Mouse (Mus musculus) gastrocnemius, adult 2 months (tissue): ENCODE measurements around the gene Itgav. TPM values are rescaled to one million over a fixed set of nuclear protein-coding genes. Genes with fewer than 3 reads are reported as not detected.
A peak's percentile ranks its signal among the peaks of the same experiment; 100 is the strongest.

ENCODE experiments used
- DNase-seq: peaks from one replicate; pipeline ENCODE4 v3.0.0; 2022
- H3K27ac ChIP-seq: fragments of 200-600 bp; 2 replicates; pipeline ENCODE4 v1.8.1; 2022; ENCODE audit warnings: mild to moderate bottlenecking
- H3K4me3 ChIP-seq: fragments of 200-600 bp; 2 replicates; pipeline ENCODE4 v1.8.1; 2022; ENCODE audit warnings: mild to moderate bottlenecking, moderate library complexity
- CTCF ChIP-seq: fragments of 200-600 bp; IDR thresholded peaks from 2 replicates; pipeline ENCODE4 v1.8.1; 2022; ENCODE audit warnings: antibody characterized with exemption, mild to moderate bottlenecking, moderate library complexity
- intact Hi-C: fragments of 180-260 bp; cut with DNase I; formaldehyde crosslinking; loops from one replicate; pipeline ENCODE4 v1.15.1; 2025
- total RNA-seq, 2 experiments: library from RNA; stranded (reverse); gene quantifications; 2 replicates each; pipeline ENCODE4 v1.2.3; 2021

The Itgav gene
- total RNA-seq, 2 experiments from 2014 or later: 33.2 to 43.9 TPM

DNA sequence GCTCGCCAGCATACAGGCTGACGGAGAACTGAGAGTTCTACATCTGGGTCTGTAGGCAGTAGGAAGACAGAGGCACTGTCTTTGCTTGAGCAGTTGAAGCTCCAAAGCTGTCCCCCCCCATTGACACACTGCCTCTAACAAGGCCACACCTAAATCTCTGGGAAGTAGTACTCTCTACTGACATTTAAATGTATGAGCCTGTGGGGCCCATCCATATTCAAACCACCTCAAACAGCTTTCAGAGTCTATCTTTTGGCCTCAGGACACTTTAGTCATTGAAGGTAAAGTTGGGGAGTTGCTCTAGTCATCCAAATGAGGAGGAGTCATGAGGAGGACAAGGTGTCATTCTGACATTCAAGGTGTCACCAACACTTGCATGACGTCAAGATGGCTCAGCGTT lies 5.9 kb upstream of the Itgav start:
- intact Hi-C loops: no loop called here
- TF ChIP-seq CTCF: no peak
- DNase-seq: no peak
- Histone ChIP-seq H3K27ac (no peak overlapping the region), H3K4me3 (no peak overlapping the region)

- no peak for DNase-seq
- H3K4me3 ChIP-seq: no peak overlapping the region
- intact Hi-C loops: loop anchor here (2.0 to 5.0 kb wide), 2 partner anchors 15 to 74 kb away; no protein-coding TSS in a partner anchor
- no peak for TF ChIP-seq CTCF
- H3K27ac ChIP-seq: no peak overlapping the region
These were observed 2.6 kb upstream of the Itgav start for GRCm38 (mm10) chr2:83721635-83722034.

GRCm38 (mm10) chr2:83722936-83723335 lies 1.3 kb upstream of the Itgav start:
- peak overlapping the region; percentile 72; the same call in 1 of the 2 replicates for H3K4me3 ChIP-seq
- DNase-seq: no peak
- no peak for TF ChIP-seq CTCF
- H3K27ac ChIP-seq: peak overlapping the region; percentile 95
- intact Hi-C loops: loop anchor here (2.0 to 5.0 kb wide), 2 partner anchors 16 to 76 kb away; no protein-coding TSS in a partner anchor

GRCm38 (mm10) chr2:83723346-83723745 lies 851 bp upstream of the Itgav start:
- peak overlapping the region; percentile 72 for H3K4me3 ChIP-seq
- DNase-seq: no peak
- intact Hi-C loops: loop anchor here (2.0 to 5.0 kb wide), 2 partner anchors 17 to 76 kb away; no protein-coding TSS in a partner anchor
- TF ChIP-seq CTCF: no peak
- peak overlapping the region; percentile 95 for H3K27ac ChIP-seq

DNA sequence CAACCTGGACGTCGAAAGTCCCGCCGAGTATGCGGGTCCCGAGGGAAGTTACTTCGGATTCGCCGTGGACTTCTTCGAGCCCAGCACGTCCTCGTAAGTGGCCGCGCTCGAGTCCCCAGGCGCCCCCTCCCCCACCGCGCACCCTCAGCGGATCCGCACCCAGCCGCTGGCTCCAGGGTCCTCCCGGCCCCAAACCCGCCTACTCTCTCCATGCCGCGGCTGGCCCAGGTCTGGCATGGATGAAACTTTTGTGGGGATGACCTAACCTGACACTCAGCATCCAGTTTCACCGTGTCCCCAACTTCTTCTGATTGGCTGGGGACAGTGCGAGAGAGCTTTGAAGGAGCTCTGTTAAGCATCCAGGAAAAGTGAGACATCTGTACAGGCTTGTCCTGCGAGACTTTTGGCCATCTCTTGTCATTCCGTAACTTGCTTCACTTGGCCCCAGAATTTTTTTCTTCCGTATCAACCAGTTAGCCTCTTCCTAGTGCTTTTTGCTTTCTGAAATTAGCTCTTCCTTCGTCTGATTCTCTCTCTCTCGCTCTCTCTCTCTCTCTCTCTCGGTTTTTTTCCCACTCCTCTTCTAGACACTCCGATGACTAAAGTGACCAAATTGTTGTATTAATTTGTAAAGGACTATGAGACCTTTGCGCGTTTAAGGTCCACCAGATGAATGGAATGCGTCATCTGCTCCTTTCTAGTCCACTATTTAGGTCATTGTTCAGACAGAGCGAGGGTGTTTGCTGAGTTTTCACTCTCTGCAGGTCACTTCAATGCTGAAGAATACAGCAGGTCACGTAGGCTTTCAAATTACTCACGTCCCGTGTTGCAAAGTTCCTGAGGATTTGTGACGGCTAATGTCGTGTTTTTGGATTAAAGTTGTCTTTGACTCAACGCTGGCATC lies 882 bp downstream of the Itgav start:
- peak; percentile 79 for DNase-seq
- TF ChIP-seq CTCF: no peak
- intact Hi-C loops: loop anchor here (1.0 to 5.0 kb wide), 3 partner anchors 23 to 78 kb away; no protein-coding TSS in a partner anchor
- H3K4me3 ChIP-seq: peak overlapping the region; percentile 72
- H3K27ac ChIP-seq: peak overlapping the region; percentile 95

- intact Hi-C loops: no loop called here
- Histone ChIP-seq H3K4me3 (peak overlapping the region; percentile 72), H3K27ac (peak overlapping the region; percentile 95)
- TF ChIP-seq CTCF: no peak
- no peak for DNase-seq
These were observed 1.6 kb downstream of the Itgav start for GRCm38 (mm10) chr2:83725796-83726195.

- intact Hi-C loops: no loop called here
- no peak for TF ChIP-seq CTCF
- peak overlapping the region; percentile 58 for H3K27ac ChIP-seq
- DNase-seq: no peak
- H3K4me3 ChIP-seq: no peak overlapping the region
These were observed 4.1 kb downstream of the Itgav start for GRCm38 (mm10) chr2:83728238-83728682.

GRCm38 (mm10) chr2:83729339-83729738 lies 5.1 kb downstream of the Itgav start:
- Histone ChIP-seq H3K27ac (peak overlapping the region; percentile 58), H3K4me3 (peak overlapping the region; percentile 40)
- intact Hi-C loops: no loop called here
- peak; percentile 89 for DNase-seq
- no peak for TF ChIP-seq CTCF

GRCm38 (mm10) chr2:83732896-83733295 lies 8.7 kb downstream of the Itgav start:
- no peak overlapping the region for H3K4me3 ChIP-seq
- no peak overlapping the region for H3K27ac ChIP-seq
- intact Hi-C loops: no loop called here
- no peak for DNase-seq
- TF ChIP-seq CTCF: no peak

- intact Hi-C loops: no loop called here
These were observed 9.8 kb downstream of the Itgav start for GRCm38 (mm10) chr2:83733981-83734393.

GRCm38 (mm10) chr2:83735276-83735675 lies 11.1 kb downstream of the Itgav start:
- no peak for DNase-seq
- H3K27ac ChIP-seq: no peak overlapping the region
- intact Hi-C loops: no loop called here
- no peak overlapping the region for H3K4me3 ChIP-seq
- TF ChIP-seq CTCF: no peak

More at GRCm38 (mm10) chr2:83733981-83734393, 9.8 kb downstream of the Itgav start:
- peak overlapping the region; percentile 7; the same call in 1 of the 2 replicates for H3K4me3 ChIP-seq
- DNase-seq: no peak
- no peak overlapping the region for H3K27ac ChIP-seq
- no peak for TF ChIP-seq CTCF

GRCm38 (mm10) chr2:83736836-83737235 lies 12.6 kb downstream of the Itgav start:
- TF ChIP-seq CTCF: no peak
- Histone ChIP-seq H3K27ac (no peak overlapping the region), H3K4me3 (no peak overlapping the region)
- DNase-seq: no peak
- intact Hi-C loops: no loop called here

- H3K27ac ChIP-seq: 0 out of 2 replicates have a peak overlapping the region, but pooled peaks have one; percentile 16
- no peak overlapping the region for H3K4me3 ChIP-seq
- TF ChIP-seq CTCF: no peak
- no peak for DNase-seq
- intact Hi-C loops: no loop called here
These were observed 14.5 kb downstream of the Itgav start for GRCm38 (mm10) chr2:83738586-83739251.
